Mouse (Mus musculus) kidney, adult 2 months (tissue): Measurements from ENCODE around the gene Guca1a. TPM values are rescaled to one million over a fixed set of nuclear protein-coding genes. Genes with fewer than 3 reads are reported as not detected.

Experiments used
- DNase-seq: peaks from one replicate; pipeline ENCODE4 v3.0.0; 2021
- H3K27ac ChIP-seq: fragments of 200-500 bp; 2 replicates; pipeline ENCODE4 v1.5.1; 2012; ENCODE audit warnings: low read depth, low read length, control low read depth, inconsistent platforms; ENCODE audit not compliant: insufficient read depth
- H3K27me3 ChIP-seq: fragments of 200-500 bp; replicated peaks from 2 replicates; pipeline ENCODE4 v1.6.1; 2012; ENCODE audit warnings: mild to moderate bottlenecking, moderate library complexity, low read length, inconsistent platforms; ENCODE audit not compliant: control insufficient read depth, insufficient read depth
- H3K36me3 ChIP-seq: fragments of 200-500 bp; 2 replicates; pipeline ENCODE4 v1.6.1; 2012; ENCODE audit warnings: mild to moderate bottlenecking, moderate library complexity, low read length, inconsistent platforms; ENCODE audit not compliant: control insufficient read depth, insufficient read depth
- H3K4me1 ChIP-seq: fragments of 200-500 bp; 2 replicates; pipeline ENCODE4 v1.6.1; 2011; ENCODE audit warnings: low read length; ENCODE audit not compliant: control insufficient read depth, insufficient read depth
- H3K4me3 ChIP-seq: fragments of 200-500 bp; 2 replicates; pipeline ENCODE4 v1.5.1; 2011; ENCODE audit warnings: mild to moderate bottlenecking, low read depth, low read length, control low read depth; ENCODE audit not compliant: insufficient read depth
- CTCF ChIP-seq: fragments of 200-500 bp; conservative IDR thresholded peaks from 2 replicates; pipeline ENCODE4 v1.5.1; 2011; ENCODE audit warnings: low read depth, mild to moderate bottlenecking, control low read depth, low read length, moderate library complexity, mixed read lengths; ENCODE audit not compliant: insufficient read depth, insufficient read length
- POLR2A ChIP-seq: fragments of 200-500 bp; IDR thresholded peaks from one replicate; pipeline ENCODE4 v1.6.1; 2011; ENCODE audit warnings: low read depth, low read length, control low read depth
- WGBS: fragments of 180-500 bp; shearing (Covaris S2); methylation state at CpG from one replicate; pipeline ENCODE4 v1.1.7; 2018; 5-methylcytosine and 5-hydroxymethylcytosine counted together
- polyA plus RNA-seq: library from polyadenylated mRNA; depleted of rRNA; stranded (reverse); fragments of >200 nt; gene quantifications from 2 replicates; pipeline ENCODE4 v1.2.3, GENCODE M21; 2012

Guca1a gene
- polyA plus RNA-seq, 1 experiment: 1.4 TPM

DNA sequence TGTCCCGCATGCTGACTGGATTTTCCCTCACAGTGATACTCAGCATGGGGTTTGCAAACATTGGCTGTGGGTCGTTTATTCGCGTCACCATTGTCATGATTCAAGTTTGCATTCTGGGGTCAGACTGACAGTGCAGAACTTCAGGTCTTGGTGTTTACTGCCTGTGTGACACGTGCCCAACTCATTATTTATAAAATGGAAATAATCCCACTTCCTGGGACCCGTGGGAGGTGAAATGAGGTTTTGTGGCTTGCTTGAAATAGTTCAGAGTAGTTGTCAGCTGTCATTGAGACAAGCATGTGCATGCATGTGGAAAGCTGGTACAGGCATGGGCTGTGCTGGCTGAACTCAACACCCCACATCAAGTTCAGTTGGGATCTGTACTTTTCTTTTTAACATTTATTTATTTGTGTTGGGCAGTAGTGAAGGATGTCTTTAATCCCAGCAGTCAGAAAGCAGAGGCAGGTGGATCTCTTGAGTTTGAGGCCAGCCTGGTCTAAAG, 23.6 kb downstream of the Guca1a start:
- no peaks in the 10 kb centered on the region for H3K4me1 ChIP-seq
- no peak for TF ChIP-seq CTCF
- TF ChIP-seq POLR2A: no peak
- no peak overlapping the region for H3K4me3 ChIP-seq
- no peaks in the 10 kb centered on the region for H3K27me3 ChIP-seq
- WGBS: 71% methylated on average over 6 of the region's 6 CpGs
- DNase-seq: no peak
- H3K36me3 ChIP-seq: no peaks in the 10 kb centered on the region; the same call in none of the 2 replicates
- no peak overlapping the region for H3K27ac ChIP-seq

GRCm38 (mm10) chr17:47373991-47374390, 26.4 kb downstream of the Guca1a start:
- H3K4me1 ChIP-seq: peaks cover 4% of the 10 kb centered on the region
- H3K36me3 ChIP-seq: no peaks in the 10 kb centered on the region; the same call in none of the 2 replicates
- H3K27ac ChIP-seq: no peak overlapping the region
- no peak overlapping the region for H3K4me3 ChIP-seq
- no peaks in the 10 kb centered on the region for H3K27me3 ChIP-seq
- DNase-seq: no peak
- 85% methylated on average over 6 of the region's 6 CpGs for WGBS
- TF ChIP-seq CTCF (no peak), POLR2A (no peak)

- 2% methylated on average over 4 of the region's 4 CpGs for WGBS
- peak; percentile 86 for DNase-seq
- no peaks in the 10 kb centered on the region for H3K27me3 ChIP-seq
- TF ChIP-seq POLR2A: no peak
- peak; percentile 72 for TF ChIP-seq CTCF
- H3K4me3 ChIP-seq: no peak overlapping the region
- no peaks in the 10 kb centered on the region; the same call in 1 of the 2 replicates for H3K36me3 ChIP-seq
- H3K27ac ChIP-seq: peak overlapping the region; percentile 25; the same call in 1 of the 2 replicates
- peaks cover 4% of the 10 kb centered on the region for H3K4me1 ChIP-seq
These were observed 28.9 kb downstream of the Guca1a start for GRCm38 (mm10) chr17:47371451-47371850.

DNA sequence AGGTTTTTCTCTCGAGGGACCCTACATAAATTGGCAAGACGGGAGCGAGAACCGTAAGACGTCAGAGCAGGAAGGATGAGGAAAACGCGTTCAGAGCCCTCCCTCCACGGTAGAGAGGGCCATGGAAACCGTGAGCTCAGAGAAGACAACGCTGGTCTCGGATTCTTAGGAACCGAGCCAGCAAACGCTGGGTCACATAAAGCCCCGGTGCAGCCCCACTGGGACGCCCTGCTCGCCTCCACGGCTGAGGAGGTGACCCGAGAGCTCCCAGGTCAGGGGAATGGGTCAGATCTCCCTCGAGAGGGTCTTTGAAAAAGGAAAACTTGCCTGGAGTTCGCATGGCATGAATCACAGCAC, 31.3 kb downstream of the Guca1a start:
- H3K27me3 ChIP-seq: no peaks in the 10 kb centered on the region
- no peak overlapping the region for H3K27ac ChIP-seq
- 1% methylated on average over 20 of the region's 20 CpGs for WGBS
- peaks cover 4% of the 10 kb centered on the region for H3K4me1 ChIP-seq
- TF ChIP-seq POLR2A: no peak
- TF ChIP-seq CTCF: no peak
- peak overlapping the region; percentile 66 for H3K4me3 ChIP-seq
- DNase-seq: no peak
- H3K36me3 ChIP-seq: no peaks in the 10 kb centered on the region; the same call in 1 of the 2 replicates

GRCm38 (mm10) chr17:47368401-47369086, 31.8 kb downstream of the Guca1a start, which contains the start of gene Mrps10:
Gene Mrps10 (plus strand): TSS chr17:47368887.
- peak; percentile 94 for DNase-seq
- WGBS: 3% methylated on average over 35 of the region's 35 CpGs
- peak within 1 kb of the TSS; percentile 66 for H3K4me3 ChIP-seq
- no peak for TF ChIP-seq CTCF
- TF ChIP-seq POLR2A: no peak
- H3K27ac ChIP-seq: no peak within 1 kb of the TSS
- H3K4me1 ChIP-seq: peaks cover 4% of the 10 kb centered on the region
- no peaks in the 10 kb centered on the region for H3K27me3 ChIP-seq
- no peaks in the 10 kb centered on the region; the same call in 1 of the 2 replicates for H3K36me3 ChIP-seq

DNA sequence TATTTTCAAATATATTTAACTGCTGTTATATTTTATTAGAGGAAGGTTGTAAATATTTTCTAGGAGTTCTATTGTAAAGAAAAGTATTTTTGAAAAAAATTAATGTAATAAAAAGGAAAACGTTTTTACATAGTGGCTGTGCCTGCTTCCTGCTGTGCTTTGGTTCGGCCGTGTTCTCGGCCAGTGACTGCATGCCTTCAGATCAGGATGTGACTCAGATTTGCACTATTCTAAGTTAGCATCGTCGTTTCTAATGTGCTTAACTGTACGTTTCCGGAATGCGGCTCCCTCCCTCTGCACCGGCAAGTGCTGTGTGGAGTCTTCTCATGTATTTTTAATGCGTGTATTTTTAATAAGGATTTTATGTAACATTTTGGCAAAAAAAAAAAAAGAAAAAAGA, 39.0 kb downstream of the Guca1a start:
- TF ChIP-seq POLR2A (no peak), CTCF (no peak)
- no peaks in the 10 kb centered on the region for H3K4me1 ChIP-seq
- no peaks in the 10 kb centered on the region; the same call in 1 of the 2 replicates for H3K27me3 ChIP-seq
- no peak overlapping the region for H3K27ac ChIP-seq
- H3K36me3 ChIP-seq: no peaks in the 10 kb centered on the region
- peak; percentile 26 for DNase-seq
- WGBS: 74% methylated on average over 11 of the region's 11 CpGs
- no peak overlapping the region for H3K4me3 ChIP-seq

GRCm38 (mm10) chr17:47359964-47360363, 40.4 kb downstream of the Guca1a start:
- Histone ChIP-seq H3K27me3 (no peaks in the 10 kb centered on the region; the same call in 1 of the 2 replicates), H3K4me1 (no peaks in the 10 kb centered on the region), H3K27ac (no peak overlapping the region), H3K4me3 (no peak overlapping the region), H3K36me3 (no peaks in the 10 kb centered on the region; the same call in 1 of the 2 replicates)
- peak; percentile 51 for DNase-seq
- TF ChIP-seq POLR2A (no peak), CTCF (peak; percentile 76)
- 45% methylated on average over 6 of the region's 6 CpGs for WGBS
